Mouse (Mus musculus) liver, embryonic 14.5 days (tissue): ENCODE data around the gene Lipc.

ENCODE experiments used
- CTCF ChIP-seq: IDR thresholded peaks from 2 replicates; pipeline ENCODE4 v1.5.1; 2016; ENCODE audit warnings: antibody characterized with exemption, low read depth, control low read depth
- EP300 ChIP-seq: IDR thresholded peaks from 2 replicates; pipeline ENCODE4 v1.6.1; 2016; ENCODE audit warnings: antibody characterized with exemption, low read depth

DNA sequence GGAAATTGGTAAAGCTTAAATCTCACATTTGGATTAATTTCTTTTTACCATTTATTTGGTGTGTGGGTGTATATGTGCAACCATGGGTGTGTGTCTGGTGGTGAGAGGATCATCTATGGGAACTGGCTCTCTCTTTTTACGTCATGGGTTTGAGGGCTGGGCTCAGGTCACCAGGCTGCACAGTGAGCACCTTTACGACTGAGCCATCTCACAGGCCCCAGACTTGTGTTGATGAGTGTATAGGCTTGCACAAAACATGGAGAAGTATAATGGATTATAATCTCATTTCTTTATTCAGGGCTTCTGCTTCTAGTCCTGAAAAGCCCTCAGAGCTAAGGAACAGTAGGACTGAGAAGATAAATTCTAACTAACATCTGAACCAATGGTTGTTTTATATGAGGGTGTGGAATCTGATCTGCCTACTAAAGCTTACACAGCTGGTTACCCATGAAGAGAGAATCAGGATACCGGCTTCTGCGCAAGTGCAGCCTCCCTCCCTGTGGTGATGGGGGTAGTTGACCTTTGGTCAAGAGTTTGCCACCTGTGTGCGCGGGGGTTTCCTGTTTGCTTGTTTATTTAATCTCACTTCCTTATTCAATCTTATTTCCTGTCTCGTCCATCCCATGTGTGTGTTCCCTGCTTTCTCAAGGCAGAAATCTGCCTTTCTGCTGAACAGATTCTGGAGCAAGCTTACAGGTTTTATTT is 122.1 kb downstream of the Lipc start:
- no peak for TF ChIP-seq CTCF
- no peak for TF ChIP-seq EP300
